Comparison of ENCODE assay signal across 8 mouse cellular contexts in the genomic region with DNA sequence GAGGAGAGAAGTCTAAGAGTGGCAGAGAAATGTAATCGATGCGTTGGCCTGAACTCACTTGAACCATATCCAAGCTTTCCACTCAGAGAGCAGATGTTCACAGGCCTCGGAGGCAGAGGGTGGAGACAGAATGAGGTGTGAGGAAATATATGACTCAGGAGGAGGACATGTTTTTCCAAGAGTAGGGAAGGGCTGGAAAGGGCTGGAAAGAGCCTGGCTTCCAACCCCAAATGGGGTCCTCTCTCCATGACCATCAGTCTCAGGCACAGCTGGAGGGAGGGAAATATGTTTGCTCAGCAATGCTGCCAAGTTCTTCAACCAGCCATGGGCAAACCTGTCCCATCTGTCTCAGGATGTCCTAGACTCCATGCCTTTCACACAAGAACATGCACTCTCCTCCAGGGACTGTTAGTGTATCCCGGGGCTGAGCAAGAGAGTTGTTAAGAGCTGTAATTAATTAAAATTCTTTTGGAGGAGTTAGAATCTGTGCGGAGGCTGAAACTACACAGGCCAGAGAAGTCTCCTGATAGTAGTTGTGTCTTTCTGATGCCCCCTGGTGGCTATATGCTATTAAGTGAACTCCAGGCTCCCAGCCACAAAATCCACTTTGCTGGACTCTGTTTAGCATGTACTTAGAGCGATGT. TPM values are rescaled to one million over a fixed set of nuclear protein-coding genes. Genes with fewer than 3 reads are reported as not detected.
DNase-seq lines count a peak whose midpoint lies in the region; ATAC-seq and TF ChIP-seq lines count a peak whose summit lies in the region.

No protein-coding gene starts in this region.

- ATAC-seq in embryonic facial prominence, embryonic 12.5 days (ENCODE audit: insufficient number of reproducible peaks, insufficient read depth, low FRiP score, low TSS enrichment), result peak; percentile 81
- peak; percentile 56 for ATAC-seq in intestine, postnatal 0 days

- no peak overlapping the region for H3K9ac ChIP-seq in embryonic facial prominence, embryonic 12.5 days
- H3K9ac ChIP-seq in intestine, postnatal 0 days (ENCODE audit: low read depth, low read length), result no peak overlapping the region

- H3K4me1 ChIP-seq in embryonic facial prominence, embryonic 12.5 days, result peaks cover 6% of the 10 kb centered on the region; the same call in 1 of the 2 replicates
- 0 out of 2 replicates have a peak, but pooled peaks cover 4% of the 10 kb centered on the region for H3K4me1 ChIP-seq in intestine, postnatal 0 days (replicated peaks; ENCODE audit: control insufficient read depth, insufficient read depth, low read length)
- H3K4me1 ChIP-seq in midbrain, embryonic 10.5 days, result 0 out of 2 replicates have a peak, but pooled peaks cover 5% of the 10 kb centered on the region

- intact Hi-C loops in left cerebral cortex, postnatal 36 days (cut with DNase I), result loop anchor here (2.0 to 5.0 kb wide), 2 partner anchors 49 to 70 kb away; partner anchors contain the start of gene Gpsm2

- peak overlapping the region; percentile 18 for H3K27ac ChIP-seq in embryonic facial prominence, embryonic 12.5 days
- H3K27ac ChIP-seq in intestine, postnatal 0 days (ENCODE audit: low read depth, low read length), result peak overlapping the region; percentile 35; the same call in 1 of the 2 replicates
- no peak overlapping the region for H3K27ac ChIP-seq in midbrain, embryonic 10.5 days (replicated peaks)

- 38% methylated on average over 6 of the region's 6 CpGs for WGBS in embryonic facial prominence, embryonic 12.5 days
- 23% methylated on average over 6 of the region's 6 CpGs for WGBS in intestine, postnatal 0 days
- 58% methylated on average over 6 of the region's 6 CpGs for WGBS in midbrain, embryonic 10.5 days

- peak; percentile 83 for TF ChIP-seq CTCF in intestine, postnatal 0 days (IDR thresholded peaks at IDR 0.05; ENCODE audit: low read depth)

- no peak overlapping the region for H3K4me3 ChIP-seq in embryonic facial prominence, embryonic 12.5 days
- H3K4me3 ChIP-seq in intestine, postnatal 0 days (ENCODE audit: low read depth, low read length), result no peak overlapping the region
- no peak overlapping the region for H3K4me3 ChIP-seq in midbrain, embryonic 10.5 days

- DNase-seq in urinary bladder, postnatal 25 days (ENCODE audit: low spot score), result peak; percentile 56
- no peak for DNase-seq in urinary bladder, adult 2 months (ENCODE audit: low spot score)
- DNase-seq in heart, adult 18-20 months, result peak; percentile 72 to 87
- peak; percentile 58 to 61 for DNase-seq in left cerebral cortex, postnatal 36 days (ENCODE audit: low spot score in 2 of 2)
- peak; percentile 55 for DNase-seq in midbrain, embryonic 10.5 days (ENCODE audit: low spot score)
- peak; percentile 49 to 60 for DNase-seq in right cerebral cortex, postnatal 36 days (ENCODE audit: low spot score in 2 of 2)

- H3K36me3 ChIP-seq in embryonic facial prominence, embryonic 12.5 days, result no peaks in the 10 kb centered on the region
- H3K36me3 ChIP-seq in intestine, postnatal 0 days (ENCODE audit: control insufficient read depth, insufficient read depth), result no peaks in the 10 kb centered on the region
- H3K36me3 ChIP-seq in midbrain, embryonic 10.5 days, result no peaks in the 10 kb centered on the region

- H3K27me3 ChIP-seq in embryonic facial prominence, embryonic 12.5 days, result no peaks in the 10 kb centered on the region
- H3K27me3 ChIP-seq in intestine, postnatal 0 days (replicated peaks; ENCODE audit: control insufficient read depth, insufficient read depth, low read length), result no peaks in the 10 kb centered on the region
- H3K27me3 ChIP-seq in midbrain, embryonic 10.5 days (ENCODE audit: low read depth, poor library complexity, severe bottlenecking), result no peaks in the 10 kb centered on the region

- H3K4me2 ChIP-seq in embryonic facial prominence, embryonic 12.5 days (replicated peaks), result no peak overlapping the region
- no peak overlapping the region for H3K4me2 ChIP-seq in intestine, postnatal 0 days (replicated peaks; ENCODE audit: low read depth)

- H3K9me3 ChIP-seq in embryonic facial prominence, embryonic 12.5 days, result no peaks in the 10 kb centered on the region
- H3K9me3 ChIP-seq in intestine, postnatal 0 days (ENCODE audit: control insufficient read depth), result no peaks in the 10 kb centered on the region
- H3K9me3 ChIP-seq in midbrain, embryonic 10.5 days (replicated peaks), result no peaks in the 10 kb centered on the region

RNA-seq across cellular contexts. Expression of gene Aknad1, which starts 31.4 kb away (rescaled TPM):
- 2.6 and 2.9 TPM in 2 replicates for polyA plus RNA-seq in urinary bladder, adult 2 months (2012; rRNA removed)
- polyA plus RNA-seq in embryonic facial prominence, embryonic 12.5 days (2016; fragmentation: Nextera tagmentation; extraction: Ambion mirVana), result 0.36 and 0.51 TPM in 2 replicates
- not detected for total RNA-seq in heart, adult 18-20 months (2021)
- polyA plus RNA-seq in intestine, postnatal 0 days (2015; fragmentation: Nextera tagmentation; extraction: Ambion mirVana), result 0.14 and 0.16 TPM in 2 replicates
- total RNA-seq in left cerebral cortex, postnatal 36 days (2021), result not detected
- not detected in 2 replicates for polyA plus RNA-seq in midbrain, embryonic 10.5 days (2016; fragmentation: Nextera tagmentation; extraction: Ambion mirVana)

RNA-seq across cellular contexts. Expression of gene Gpsm2, which starts 48.7 kb away (rescaled TPM):
- 26.2 and 26.8 TPM in 2 replicates for polyA plus RNA-seq in urinary bladder, adult 2 months (2012; rRNA removed)
- polyA plus RNA-seq in embryonic facial prominence, embryonic 12.5 days (2016; fragmentation: Nextera tagmentation; extraction: Ambion mirVana), result 77.0 and 82.5 TPM in 2 replicates
- total RNA-seq in heart, adult 18-20 months (2021), result under 1 TPM; 0.62 to 0.80 TPM
- polyA plus RNA-seq in intestine, postnatal 0 days (2015; fragmentation: Nextera tagmentation; extraction: Ambion mirVana), result 26.7 and 27.8 TPM in 2 replicates
- 10 to 100 TPM; 12.7 to 15.3 TPM for total RNA-seq in left cerebral cortex, postnatal 36 days (2021)
- polyA plus RNA-seq in midbrain, embryonic 10.5 days (2016; fragmentation: Nextera tagmentation; extraction: Ambion mirVana), result 90.8 and 100 TPM in 2 replicates
